15 mouse cellular contexts compared by ENCODE assay signal in genomic region chr4:101260744-101261291, GRCm38 (mm10). TPM values are rescaled to one million over a fixed set of nuclear protein-coding genes. Genes with fewer than 3 reads are reported as not detected.
DNase-seq lines count a peak whose midpoint lies in the region; ATAC-seq and TF ChIP-seq lines count a peak whose summit lies in the region.
"Had no signal": no experiment of that assay in that cellular context is flagged by ENCODE, and none has a peak within 500 bp of the region (broad histone marks: within the 10 kb centered on the region; RNA-seq: fewer than 3 reads in every experiment).

No protein-coding gene starts in this region.

- TF ChIP-seq CTCF in liver, adult 2 months (IDR thresholded peaks at IDR 0.05; ENCODE audit: low read depth, low read length), result no peak

- no peak for TF ChIP-seq POLR2A in liver, adult 2 months (IDR thresholded peaks at IDR 0.05; ENCODE audit: extremely low read depth, insufficient read depth, low read length)

- DNase-seq in liver, adult 2 months (ENCODE audit: extremely low read depth, low read depth, low spot score), result peak; percentile 58
- DNase-seq in liver, result no peak
- peak; percentile 74 for DNase-seq in T-cell, adult 2 months (ENCODE audit: low spot score)
- DNase-seq in thymus, postnatal 10 days (ENCODE audit: low spot score in 2 of 2), result peak; percentile 43 to 63
- DNase-seq in urinary bladder, postnatal 36 days (ENCODE audit: low spot score in 2 of 2), result no peak
- DNase-seq in right cerebral cortex, adult 18-20 months, result no peak
- DNase-seq: cerebellum, adult 11-12 months; layer of hippocampus, adult 9-11 months; lung, adult 18-20 months; lung, postnatal 4 days had no signal

- ATAC-seq in inflammation-experienced regulatory T-cells, adult 6 months, result peak; percentile 51
- no peak for ATAC-seq in erythroid progenitor cell, adult 5-6 weeks (replicated peaks; ENCODE audit: low FRiP score, poor library complexity, severe bottlenecking)
- ATAC-seq: midbrain, embryonic 15.5 days had no signal

- H3K27ac ChIP-seq in liver, adult 2 months (replicated peaks; ENCODE audit: insufficient read depth, low read depth, low read length), result peak overlapping the region; percentile 53
- H3K27ac ChIP-seq: kidney, postnatal 0 days; midbrain, embryonic 15.5 days had no signal

- 55% methylated on average over 8 of the region's 8 CpGs for WGBS in liver, adult 2 months

- H3K36me3 ChIP-seq in liver, adult 2 months (ENCODE audit: control insufficient read depth, insufficient read depth, low read length), result peaks cover 2% of the 10 kb centered on the region; the same call in 1 of the 2 replicates
- H3K36me3 ChIP-seq: midbrain, embryonic 15.5 days had no signal

- H3K4me1 ChIP-seq in liver, adult 2 months (ENCODE audit: control insufficient read depth, insufficient read depth, low read length), result peaks cover 38% of the 10 kb centered on the region

- no peaks in the 10 kb centered on the region for H3K27me3 ChIP-seq in liver, adult 2 months (ENCODE audit: control insufficient read depth, insufficient read depth, low read length)
- H3K27me3 ChIP-seq: midbrain, embryonic 15.5 days had no signal

- H3K9ac ChIP-seq in liver, adult 2 months (ENCODE audit: low read depth, low read length), result no peak overlapping the region
- H3K9ac ChIP-seq: midbrain, embryonic 15.5 days had no signal

- H3K79me2 ChIP-seq in liver, adult 2 months (ENCODE audit: control insufficient read depth, insufficient read depth, low read length), result peaks cover 50% of the 10 kb centered on the region

- H3K4me3 ChIP-seq in liver, adult 2 months (ENCODE audit: insufficient read depth, low read depth, low read length), result no peak overlapping the region
- H3K4me3 ChIP-seq: erythroblast, embryonic 14.5 days; midbrain, embryonic 15.5 days had no signal

RNA-seq across cellular contexts. Expression of gene Jak1, which starts 4.3 kb away (rescaled TPM):
- total RNA-seq in liver, adult 2 months (2014; rRNA removed), result 67.0 and 67.1 TPM in 2 replicates
- 19.2 and 21.7 TPM in 2 replicates for polyA plus RNA-seq in liver, adult 2 months (2012; rRNA removed)
- polyA plus RNA-seq in inflammation-experienced regulatory T-cells, adult 6 months (2017; shearing (Covaris generic)), result 100 to 1,000 TPM; 317 to 371 (median 344) TPM
- 70.0 and 82.9 TPM in 2 replicates for total RNA-seq in erythroid progenitor cell, adult 5-6 weeks (2015; ENCODE audit: low replicate concordance)
- total RNA-seq in erythroid progenitor cell, adult 5-6 weeks (2017; ENCODE audit: low replicate concordance), result 78.2 and 87.5 TPM in 2 replicates

Comparison
In these comparisons a context has a peak if more than half of its experiments do, and no peak if none do; other contexts are left out.
1. DNase-seq: peak in liver, adult 2 months (single experiment), T-cell, adult 2 months (single experiment) and thymus, postnatal 10 days (2 of 2); none in liver (single experiment), urinary bladder, postnatal 36 days (0 of 2) and right cerebral cortex, adult 18-20 months (single experiment).